20 mouse cellular contexts compared by ENCODE assay signal in genomic region chr10:98474581-98474980, GRCm38 (mm10).
DNase-seq lines count a peak whose midpoint lies in the region; ATAC-seq lines count a peak whose summit lies in the region.
"Had no signal": no experiment of that assay in that cellular context is flagged by ENCODE, and none has a peak within 500 bp of the region (broad histone marks: within the 10 kb centered on the region; RNA-seq: fewer than 3 reads in every experiment).

No protein-coding gene starts in this region.

- ATAC-seq in monocyte, adult 5-6 weeks (replicated peaks; ENCODE audit: insufficient number of reproducible peaks, low FRiP score, low TSS enrichment, poor library complexity, severe bottlenecking): no peak
- no peak for ATAC-seq in intestine, embryonic 15.5 days
- ATAC-seq: forebrain, embryonic 15.5 days; hindbrain, embryonic 16.5 days had no signal

- H3K27ac ChIP-seq in intestine, embryonic 15.5 days: no peak overlapping the region
- H3K27ac ChIP-seq: embryonic facial prominence, embryonic 15.5 days; forebrain, embryonic 15.5 days; heart, adult 2 months; heart, embryonic 13.5 days; hindbrain, embryonic 12.5 days had no signal

- H3K4me3 ChIP-seq in intestine, embryonic 15.5 days (replicated peaks): no peak overlapping the region
- H3K4me3 ChIP-seq: embryonic facial prominence, embryonic 15.5 days; erythroblast, embryonic 14.5 days; forebrain, embryonic 15.5 days; heart, adult 2 months; heart, embryonic 13.5 days; hindbrain, embryonic 12.5 days had no signal

- WGBS in intestine, embryonic 15.5 days: 81% methylated on average over 3 of the region's 3 CpGs

- H3K27me3 ChIP-seq in intestine, embryonic 15.5 days (replicated peaks): no peaks in the 10 kb centered on the region
- H3K27me3 ChIP-seq: embryonic facial prominence, embryonic 15.5 days; forebrain, embryonic 15.5 days; heart, embryonic 13.5 days; hindbrain, embryonic 12.5 days had no signal

- H3K9ac ChIP-seq in intestine, embryonic 15.5 days: no peak overlapping the region
- H3K9ac ChIP-seq: embryonic facial prominence, embryonic 15.5 days; forebrain, embryonic 15.5 days; heart, embryonic 13.5 days; hindbrain, embryonic 12.5 days had no signal

- no peak overlapping the region for H3K4me2 ChIP-seq in intestine, embryonic 15.5 days (replicated peaks)
- H3K4me2 ChIP-seq: embryonic facial prominence, embryonic 15.5 days; forebrain, embryonic 15.5 days; heart, embryonic 13.5 days; hindbrain, embryonic 12.5 days had no signal

- H3K9me3 ChIP-seq in intestine, embryonic 15.5 days: no peaks in the 10 kb centered on the region
- H3K9me3 ChIP-seq: embryonic facial prominence, embryonic 15.5 days; forebrain, embryonic 15.5 days; heart, embryonic 13.5 days; hindbrain, embryonic 12.5 days had no signal

- no peaks in the 10 kb centered on the region for H3K4me1 ChIP-seq in intestine, embryonic 15.5 days (replicated peaks)
- H3K4me1 ChIP-seq: embryonic facial prominence, embryonic 15.5 days; forebrain, embryonic 15.5 days; heart, embryonic 13.5 days; hindbrain, embryonic 12.5 days had no signal

- no peaks in the 10 kb centered on the region for H3K36me3 ChIP-seq in intestine, embryonic 15.5 days
- H3K36me3 ChIP-seq: embryonic facial prominence, embryonic 15.5 days; forebrain, embryonic 15.5 days; heart, embryonic 13.5 days; hindbrain, embryonic 12.5 days had no signal

- peak; percentile 67 for DNase-seq in adipocyte (ENCODE audit: low spot score)
- DNase-seq in gonadal fat pad, adult 2 months (ENCODE audit: low read depth): peak; percentile 77
- peak; percentile 11 for DNase-seq in lung, postnatal 10 days
- no peak for DNase-seq in natural killer cell, adult 2 months (ENCODE audit: low spot score in 2 of 2)
- DNase-seq: adrenal gland, postnatal 10 days; cerebellum, adult 11 months; cerebellum, adult 8-10 months; cerebellum, postnatal 14 days; embryo, embryonic 11 days; gastrocnemius, postnatal 10 days; heart, adult 2 months; heart, postnatal 4 days had no signal

Comparison
In these comparisons a context has a peak if more than half of its experiments do, and no peak if none do; other contexts are left out.
1. DNase-seq: peak in adipocyte (single experiment), gonadal fat pad, adult 2 months (single experiment) and lung, postnatal 10 days (single experiment); none in natural killer cell, adult 2 months (0 of 2).